Mouse (Mus musculus): ENCODE measurements around the gene Oxt.

Oxt gene

DNA sequence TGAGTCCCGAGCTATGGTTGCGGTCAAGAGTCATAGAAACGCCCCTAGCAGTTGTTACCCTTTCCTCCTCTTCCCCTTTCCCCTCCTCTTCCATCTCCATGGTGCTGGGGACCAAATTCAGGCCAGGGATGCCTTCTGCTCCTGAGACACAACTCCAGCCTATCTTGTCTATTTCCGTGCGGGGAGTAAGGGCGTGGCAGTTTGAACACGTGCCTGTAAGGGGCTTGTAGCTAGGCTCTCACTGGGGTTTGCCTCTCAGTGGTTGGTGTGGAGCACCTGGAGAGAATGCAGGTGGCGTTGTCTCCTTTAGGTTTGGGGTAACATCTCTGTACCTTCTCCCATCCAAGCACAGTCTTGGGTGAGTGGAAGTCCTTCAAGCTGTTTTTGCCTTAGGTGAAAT, 3.8 kb downstream of the Oxt start:
- DNase-seq = no peak

DNA sequence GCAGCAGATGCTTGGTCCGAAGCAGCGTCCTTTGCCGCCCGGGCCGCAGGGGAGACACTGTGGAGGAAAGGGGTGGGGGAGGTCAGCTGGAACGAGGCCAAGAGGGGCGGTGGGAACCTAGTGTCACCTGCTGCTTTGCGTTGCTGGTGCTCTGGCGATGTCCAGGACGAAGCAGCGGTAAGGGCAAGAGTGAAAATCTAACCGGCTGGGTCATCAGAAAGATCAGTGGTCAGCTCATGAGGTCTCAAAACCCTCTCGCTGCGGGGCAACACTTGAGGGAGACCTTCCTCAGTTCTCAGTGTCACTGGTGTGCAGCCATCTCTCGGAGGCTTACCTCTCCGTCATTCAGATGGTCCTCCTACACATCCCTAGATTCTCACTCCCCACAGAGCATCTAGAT, 5.2 kb downstream of the Oxt start:
- no peak for DNase-seq

DNA sequence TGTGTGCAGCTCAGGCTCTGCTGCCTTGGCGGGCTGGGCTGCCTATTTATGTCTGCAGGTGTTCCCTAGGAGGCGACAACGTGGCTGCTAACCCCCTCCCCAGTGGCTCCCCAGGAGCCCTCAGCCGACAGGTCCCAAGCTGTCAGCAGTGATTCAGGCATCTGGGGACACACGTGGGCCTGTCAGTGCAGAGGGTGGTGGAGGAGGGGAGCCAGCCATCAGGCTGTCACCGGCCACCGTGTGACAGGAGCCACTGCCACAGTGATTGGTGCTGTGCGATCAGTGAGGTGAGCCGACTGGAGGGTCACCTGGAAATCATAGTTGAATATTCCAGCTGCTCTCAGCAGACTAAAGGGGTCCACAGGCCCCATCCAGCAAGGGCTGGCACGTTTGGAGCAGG, 6.6 kb downstream of the Oxt start, which contains the start of gene Avp:
Gene Avp (minus strand): TSS at position 3 of the 400 bp plus-strand sequence.
- DNase-seq = no peak

DNA sequence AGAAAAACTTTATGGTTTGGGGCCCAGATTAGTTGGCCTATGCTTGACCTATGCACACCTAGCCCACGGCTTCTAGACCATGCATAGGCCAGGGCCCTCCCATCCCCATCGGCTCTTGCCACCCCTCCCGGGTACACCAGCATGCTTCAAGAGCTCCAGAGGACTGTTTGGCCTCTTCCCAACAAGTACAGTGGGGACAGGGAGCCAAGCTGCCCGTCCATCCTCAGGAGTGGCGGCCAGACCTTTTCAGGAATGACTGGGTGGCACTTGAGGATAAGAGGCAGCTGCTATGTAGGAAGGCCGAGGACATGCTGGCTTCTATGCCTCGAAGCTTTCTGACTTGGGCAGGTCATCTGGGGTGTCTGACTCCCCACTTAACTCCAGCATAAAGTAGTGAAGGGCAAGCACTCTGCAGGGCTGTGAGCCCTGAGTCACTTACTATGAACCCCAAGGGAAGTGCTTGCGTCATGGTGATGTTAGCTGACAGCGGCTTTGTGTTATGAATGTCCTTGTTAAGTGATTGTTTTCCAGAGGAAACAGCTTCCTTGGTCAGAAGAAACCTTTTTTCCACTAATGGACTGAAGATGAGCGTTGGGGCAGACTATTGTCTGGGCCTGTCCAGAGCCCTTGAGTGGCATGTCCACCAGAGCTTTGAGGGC, 8.1 kb downstream of the Oxt start:
- no peak for DNase-seq

DNA sequence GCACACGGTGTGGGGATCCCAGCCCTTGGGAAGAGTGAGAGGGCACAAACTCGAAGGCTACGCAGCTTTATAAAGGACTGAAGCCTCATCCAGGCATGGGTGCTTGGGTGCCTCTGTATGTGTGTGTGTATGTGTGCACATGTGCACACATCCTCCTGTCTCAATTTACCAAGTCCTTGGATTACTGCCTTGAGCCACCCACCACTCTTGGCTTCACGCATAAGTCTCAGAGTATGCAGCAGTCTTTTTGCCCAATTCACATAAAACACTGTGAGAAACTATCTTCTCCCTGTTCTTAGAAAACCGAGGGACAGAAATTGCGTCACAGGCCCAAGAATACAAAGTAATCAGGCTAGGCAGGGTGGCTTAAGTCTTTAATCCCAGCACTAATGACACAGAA, 10.0 kb downstream of the Oxt start:
- DNase-seq = no peak

DNA sequence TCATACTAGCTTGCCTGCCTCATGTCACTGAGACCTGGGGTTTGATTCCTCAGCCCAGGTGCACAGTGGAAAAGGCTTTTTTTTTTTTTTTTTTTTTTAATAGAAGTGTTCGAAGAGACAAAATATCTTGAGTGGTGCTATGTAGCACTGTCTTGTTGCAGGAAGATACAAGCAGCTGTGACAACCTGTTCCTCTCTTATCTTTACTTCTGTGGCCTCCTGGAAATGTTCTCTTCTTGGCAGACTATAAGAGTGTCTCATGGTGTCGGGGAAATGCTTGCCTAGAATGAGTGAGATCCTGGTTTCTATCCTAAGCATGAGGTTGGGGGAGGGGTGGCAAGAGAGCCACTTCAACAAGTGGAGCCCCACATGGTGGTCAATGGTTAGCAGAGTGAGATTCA, 12.4 kb downstream of the Oxt start:
- no peak for DNase-seq

DNA sequence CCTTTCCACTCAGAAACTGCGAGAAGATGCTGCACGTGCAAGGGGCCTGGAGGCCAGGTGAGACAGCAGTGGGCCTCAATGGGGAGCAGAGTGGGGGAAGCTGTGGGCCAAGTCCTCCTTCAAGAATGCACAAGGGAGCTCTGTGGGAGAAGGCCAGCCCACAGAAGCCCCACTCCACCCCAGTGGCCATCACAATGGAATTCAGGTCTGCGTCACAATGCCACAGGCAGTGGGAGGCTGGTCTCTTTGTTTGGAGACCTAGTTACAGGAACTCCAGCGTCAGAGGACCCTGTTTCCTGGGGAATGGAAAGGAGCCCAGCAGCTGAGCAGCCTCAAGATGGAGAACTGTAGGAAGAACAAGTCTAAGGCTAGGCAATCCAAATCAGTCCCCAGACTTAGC, 13.2 kb downstream of the Oxt start:
- no peak for DNase-seq

DNA sequence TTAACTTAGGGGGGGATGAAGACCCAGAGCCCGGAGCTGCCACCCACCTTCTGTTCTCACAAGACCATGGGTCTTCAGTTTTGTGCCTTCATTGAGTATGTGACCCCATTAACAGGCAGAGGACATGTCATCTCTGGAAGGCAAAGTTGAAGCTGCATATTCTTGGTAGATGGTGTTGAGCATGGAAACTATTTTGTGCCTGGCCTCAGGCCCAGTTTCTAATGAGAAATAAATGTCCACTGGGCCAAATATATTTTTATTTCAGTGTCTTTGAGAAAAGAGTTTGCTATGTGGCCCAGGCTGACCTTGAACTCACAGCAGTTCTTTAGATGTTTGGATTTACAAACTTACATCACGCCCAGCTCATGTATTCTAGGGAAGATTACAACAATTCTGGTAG, 13.8 kb downstream of the Oxt start:
- no peak for DNase-seq

DNA sequence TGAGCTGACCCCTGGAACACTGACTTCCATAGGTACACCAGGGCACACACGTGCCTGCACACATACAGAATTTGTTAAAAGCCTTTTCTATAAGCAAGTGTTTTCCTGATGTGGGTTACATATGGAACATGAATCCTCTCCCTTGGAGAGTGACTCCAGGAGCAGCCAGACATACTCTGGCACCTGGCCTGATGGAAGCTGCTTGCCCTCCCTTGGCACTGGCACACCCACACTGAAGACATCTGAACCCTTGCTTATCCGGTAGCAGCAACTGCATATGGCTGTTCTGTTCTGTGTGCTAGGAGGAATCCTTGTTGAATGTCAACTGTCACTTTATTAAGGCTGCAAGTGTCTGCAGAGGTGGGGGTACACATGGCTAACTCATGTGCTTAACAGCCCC, 15.0 kb downstream of the Oxt start:
- DNase-seq = no peak

DNA sequence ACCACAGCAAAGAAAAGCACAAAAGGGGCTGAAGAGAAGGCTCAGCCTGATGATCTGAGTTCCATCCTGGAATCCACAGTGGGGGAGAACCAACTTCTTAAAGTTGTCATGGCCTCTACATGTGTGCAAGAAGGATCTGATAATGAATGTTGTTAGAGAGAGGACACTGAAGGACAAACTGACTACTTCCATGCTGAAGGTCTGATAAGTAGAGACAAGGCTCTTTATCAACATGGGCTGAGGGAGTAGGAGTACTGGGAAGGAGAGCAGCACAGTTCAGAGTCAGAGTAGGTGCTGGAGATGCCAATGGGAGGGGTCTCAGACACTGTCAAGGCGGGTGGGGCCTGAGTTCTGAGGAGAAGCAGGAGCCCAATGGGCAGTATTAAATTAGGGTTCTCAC, 19.6 kb downstream of the Oxt start:
- DNase-seq = no peak

DNA sequence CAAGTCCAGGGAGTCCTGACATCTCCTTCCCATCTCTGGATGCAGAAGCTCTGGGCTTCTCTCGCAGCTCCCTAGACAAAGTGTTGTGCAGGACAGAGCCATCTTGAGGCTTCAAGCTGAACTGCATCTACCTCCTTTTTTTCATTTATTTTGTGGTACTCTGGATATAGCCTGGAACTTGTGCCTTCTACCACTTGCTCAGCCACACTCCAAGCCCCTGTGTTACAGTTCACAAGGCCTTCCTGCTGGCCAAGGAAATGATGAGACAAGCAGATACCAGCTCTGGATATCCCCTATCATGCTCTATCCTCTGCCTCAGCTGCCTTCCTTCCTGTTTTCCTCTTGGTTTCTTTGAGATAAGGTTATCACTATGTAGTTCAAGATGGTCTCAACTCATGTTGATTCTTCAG, 21.6 kb downstream of the Oxt start:
- no peak for DNase-seq

DNA sequence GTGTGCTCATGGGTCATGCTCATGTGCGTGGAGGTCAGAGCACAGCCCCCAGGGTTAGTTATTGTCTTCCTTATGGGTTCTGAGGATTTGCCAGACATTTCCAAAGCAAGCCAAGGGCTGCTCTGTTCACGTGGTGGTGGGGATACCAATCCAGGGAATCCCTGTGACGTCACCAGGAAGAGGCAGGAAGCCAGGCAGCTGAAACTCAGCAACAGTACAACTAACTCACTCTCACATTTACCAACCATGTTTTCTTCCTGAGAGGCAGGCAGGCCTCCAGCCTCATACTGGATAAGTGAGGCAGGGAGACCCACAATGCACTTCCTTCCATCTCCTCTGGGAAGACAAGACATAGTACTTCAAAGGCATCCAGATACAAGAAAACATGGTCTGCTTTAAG, 22.4 kb downstream of the Oxt start:
- DNase-seq = no peak

DNA sequence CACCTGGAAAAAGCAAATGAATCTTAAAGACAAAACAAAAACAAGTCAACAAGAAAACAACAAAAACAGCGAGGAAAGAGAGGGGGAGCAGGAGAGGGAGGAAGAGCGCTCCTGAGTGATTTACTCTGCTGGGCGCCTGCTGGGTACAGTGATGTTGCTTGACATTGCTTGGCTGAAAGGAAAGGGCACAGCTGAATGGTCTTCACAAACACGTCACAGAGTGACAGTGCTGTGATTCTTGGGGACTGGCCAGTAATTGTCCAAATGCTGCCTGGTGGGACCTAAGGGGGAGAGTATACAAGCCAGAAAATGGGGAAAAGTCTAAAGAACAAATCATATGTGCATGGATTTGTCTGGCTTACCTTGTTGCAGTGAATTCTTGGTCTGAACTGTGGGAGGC, 26.2 kb downstream of the Oxt start:
- DNase-seq = no peak

DNA sequence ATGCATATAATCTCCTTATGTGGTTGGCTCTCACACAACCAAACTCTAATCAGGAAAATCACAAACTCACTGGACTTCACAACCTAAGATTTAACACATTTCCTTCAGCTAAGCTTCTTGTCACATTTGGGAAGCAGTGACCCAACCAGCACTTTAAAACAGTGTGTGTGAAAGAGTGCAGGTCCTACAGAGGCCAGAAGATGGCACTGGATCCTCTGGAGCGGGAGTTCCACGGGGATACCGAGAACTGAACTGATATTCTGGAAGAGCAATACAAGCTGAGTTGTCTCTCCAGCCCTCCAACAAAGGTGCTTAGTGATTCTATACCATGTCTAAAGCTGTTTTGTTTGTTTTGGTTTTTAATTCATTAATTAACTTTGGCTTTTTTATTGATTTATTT, 37.1 kb downstream of the Oxt start:
- peak; percentile 58 for DNase-seq

DNA sequence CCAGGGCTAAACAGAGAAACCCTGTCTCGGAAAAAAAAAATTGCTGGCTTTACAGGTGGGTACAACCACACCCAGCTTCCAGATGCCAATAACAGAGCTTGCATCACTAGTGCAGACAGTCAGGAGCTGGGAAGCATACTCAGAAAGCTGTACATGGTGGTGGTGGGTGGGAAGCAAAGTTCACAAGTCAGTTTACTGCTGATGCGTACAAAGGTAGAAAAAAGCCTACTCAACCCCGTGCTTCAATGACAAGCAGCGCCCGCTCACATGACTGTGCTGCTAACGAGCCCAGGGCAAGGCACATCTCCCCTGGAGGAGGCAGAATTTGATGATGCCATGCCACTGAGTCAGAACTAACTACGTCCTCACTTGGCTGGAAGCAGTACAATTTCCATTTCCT, 43.0 kb downstream of the Oxt start:
- no peak for DNase-seq

Data from thymus, postnatal 4 days (tissue).